Mouse (Mus musculus): ENCODE results near the gene Zfp846.

GRCm38 (mm10) chr9:20636790-20637189 lies 55.7 kb downstream of the Zfp846 start:
- TF ChIP-seq USF1 (IDR thresholded peaks at IDR 0.05; ENCODE audit: low read depth) (no peak), POLR2A (IDR thresholded peaks at IDR 0.05; ENCODE audit: insufficient read length, low read depth) (no peak), TCF12 (IDR thresholded peaks at IDR 0.05; ENCODE audit: insufficient read depth, poor library complexity, severe bottlenecking) (no peak), MYOG (IDR thresholded peaks at IDR 0.05; ENCODE audit: control insufficient read depth in 1 of 3, insufficient read depth in 1 of 3, insufficient read length in 2 of 3, low read depth in 2 of 3) (no peak), POLR2AphosphoS2 (IDR thresholded peaks at IDR 0.05; ENCODE audit: insufficient read length, low read depth) (no peak), MAX (IDR thresholded peaks at IDR 0.05; ENCODE audit: low read depth) (no peak), SRF (IDR thresholded peaks at IDR 0.05; ENCODE audit: control insufficient read depth, insufficient read length, low read depth) (no peak), REST (IDR thresholded peaks at IDR 0.05; ENCODE audit: insufficient read depth, insufficient read length) (no peak), CEBPB (IDR thresholded peaks at IDR 0.05; ENCODE audit: insufficient read depth, poor library complexity, severe bottlenecking) (no peak), MYOD1 (IDR thresholded peaks at IDR 0.05; ENCODE audit: control insufficient read depth in 1 of 3, insufficient read length in 2 of 3, low read depth in 2 of 3) (no peak), E2F4 (IDR thresholded peaks at IDR 0.05; ENCODE audit: insufficient read depth) (no peak), TCF3 (IDR thresholded peaks at IDR 0.05; ENCODE audit: insufficient read length, low read depth) (no peak)
